Mouse (Mus musculus) frontal cortex, postnatal 14 days (tissue): ENCODE results near the gene Dst.

ENCODE experiments used
- DNase-seq, 2 experiments: peaks; one replicate each; pipeline ENCODE4 v3.0.0; 2022; ENCODE audit warnings: low spot score in 2 of 2

Gene Dst

GRCm38 (mm10) chr1:34178022-34178727 lies 270.1 kb downstream of the Dst start:
- DNase-seq: no peak

- no peak for DNase-seq
These were observed 271.7 kb downstream of the Dst start for GRCm38 (mm10) chr1:34179756-34180155.

GRCm38 (mm10) chr1:34182406-34183249 lies 274.6 kb downstream of the Dst start:
- no peak for DNase-seq

- DNase-seq: no peak
These were observed 275.4 kb downstream of the Dst start for GRCm38 (mm10) chr1:34183250-34183926.

GRCm38 (mm10) chr1:34184266-34184665 lies 276.2 kb downstream of the Dst start:
- DNase-seq: no peak

- DNase-seq: no peak
These were observed 278.0 kb downstream of the Dst start for GRCm38 (mm10) chr1:34186033-34186432.

GRCm38 (mm10) chr1:34187501-34187900 lies 279.5 kb downstream of the Dst start:
- DNase-seq: no peak

GRCm38 (mm10) chr1:34188721-34189236 lies 280.8 kb downstream of the Dst start:
- DNase-seq: no peak

- peak in 1 of 2 experiments; percentile 31 for DNase-seq
These were observed 281.3 kb downstream of the Dst start for GRCm38 (mm10) chr1:34189318-34189717.

- DNase-seq: peak in 1 of 2 experiments; percentile 48
These were observed 281.9 kb downstream of the Dst start for GRCm38 (mm10) chr1:34189970-34190369.

GRCm38 (mm10) chr1:34192174-34192573 lies 284.1 kb downstream of the Dst start:
- DNase-seq: no peak

GRCm38 (mm10) chr1:34200791-34201190 lies 292.8 kb downstream of the Dst start:
- DNase-seq: no peak

- DNase-seq: no peak
These were observed 293.5 kb downstream of the Dst start for GRCm38 (mm10) chr1:34201483-34201882.

GRCm38 (mm10) chr1:34211704-34212103 lies 303.7 kb downstream of the Dst start:
- DNase-seq: no peak

GRCm38 (mm10) chr1:34216456-34216855 lies 308.4 kb downstream of the Dst start:
- DNase-seq: no peak

GRCm38 (mm10) chr1:34218323-34218722 lies 310.3 kb downstream of the Dst start:
- peak; percentile 25 to 64 for DNase-seq

GRCm38 (mm10) chr1:34218801-34219200 lies 310.8 kb downstream of the Dst start:
- DNase-seq: no peak

- no peak for DNase-seq
These were observed 312.1 kb downstream of the Dst start for GRCm38 (mm10) chr1:34220094-34220601.

GRCm38 (mm10) chr1:34223866-34224265 lies 315.8 kb downstream of the Dst start:
- DNase-seq: no peak

- no peak for DNase-seq
These were observed 319.7 kb downstream of the Dst start for GRCm38 (mm10) chr1:34227676-34228075.

GRCm38 (mm10) chr1:34231041-34231440 lies 323.0 kb downstream of the Dst start:
- no peak for DNase-seq

GRCm38 (mm10) chr1:34236254-34236723 lies 328.3 kb downstream of the Dst start:
- no peak for DNase-seq
